Mouse (Mus musculus) C2C12 (cell line): ENCODE measurements around the gene Gm12216.

Experiments
- CEBPB ChIP-seq: IDR thresholded peaks from one replicate; pipeline ENCODE4 v1.6.1; 2011; ENCODE audit warnings: low read depth, mild to moderate bottlenecking, control low read depth, moderate library complexity
- CTCF ChIP-seq: IDR thresholded peaks from one replicate; pipeline ENCODE4 v1.5.1; 2011; ENCODE audit not compliant: control insufficient read depth, insufficient read depth, insufficient read length
- FOSL1 ChIP-seq: IDR thresholded peaks from one replicate; pipeline ENCODE4 v1.8.0; 2011; ENCODE audit warnings: mild to moderate bottlenecking, low read length; ENCODE audit not compliant: poor library complexity, insufficient read depth, severe bottlenecking
- MAX ChIP-seq: IDR thresholded peaks from one replicate; pipeline ENCODE4 v1.6.1; 2011; ENCODE audit warnings: mild to moderate bottlenecking, control low read depth
- MYOD1 ChIP-seq: IDR thresholded peaks from one replicate; pipeline ENCODE4 v1.6.1; 2011; ENCODE audit warnings: low read depth; ENCODE audit not compliant: control insufficient read depth, insufficient read length
- MYOG ChIP-seq: IDR thresholded peaks from one replicate; pipeline ENCODE4 v1.6.1; 2011; ENCODE audit not compliant: control insufficient read depth, insufficient read length; ENCODE audit errors: extremely low read depth
- USF1 ChIP-seq: IDR thresholded peaks from one replicate; pipeline ENCODE4 v1.6.1; 2011; ENCODE audit warnings: low read depth, mild to moderate bottlenecking, control low read depth, moderate library complexity

DNA sequence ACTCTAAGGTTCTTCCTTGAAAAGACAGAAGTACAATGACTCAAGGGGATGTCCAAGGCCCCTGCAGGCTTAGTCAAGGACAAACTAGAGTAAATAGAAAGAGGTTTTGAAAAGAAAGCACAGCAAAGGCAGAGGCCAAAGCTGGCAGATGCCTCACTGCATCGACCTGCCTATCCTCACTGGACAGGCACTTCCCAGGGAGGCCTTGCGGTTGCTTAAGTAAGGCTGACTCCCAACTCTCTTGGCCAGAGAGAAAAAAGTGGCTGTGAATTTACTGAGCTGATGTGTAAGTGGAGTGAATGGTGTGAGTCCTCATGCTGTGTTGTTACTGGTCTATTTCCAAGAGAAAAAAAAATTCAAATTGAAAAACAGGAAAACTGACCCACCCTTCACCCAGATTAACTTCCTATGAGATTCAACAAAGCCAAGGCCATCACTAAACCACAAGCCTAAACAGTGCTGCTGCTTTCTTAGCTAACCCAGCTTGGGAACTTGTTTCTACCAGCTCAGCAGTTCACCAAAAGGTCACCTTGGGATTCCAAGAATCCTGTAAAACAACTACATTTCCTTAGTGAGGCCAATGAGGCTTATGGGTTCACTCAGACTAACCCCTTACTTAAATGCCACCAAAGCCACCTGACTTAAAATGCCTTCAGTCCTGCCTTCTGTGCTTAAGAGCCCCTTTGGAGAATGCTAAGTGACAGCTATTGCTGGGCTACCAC, 12.9 kb upstream of the Gm12216 start:
- TF ChIP-seq CTCF (no peak), MYOG (no peak), MAX (no peak), CEBPB (no peak), USF1 (no peak), MYOD1 (no peak), FOSL1 (no peak)
